Mouse (Mus musculus) spleen, adult 12 weeks (tissue): ENCODE measurements around the gene Tln1.
A peak's percentile ranks its signal among the peaks of the same experiment; 100 is the strongest.
"Not testable (repeated sequence)": the region's sequence is repeated elsewhere in the genome, so short reads cannot be mapped to it uniquely, and the experiment has no call there.

Experiments
- DNase-seq: peaks from one replicate; pipeline ENCODE4 v3.0.0; 2022; ENCODE audit warnings: low spot score

Gene Tln1

GRCm38 (mm10) chr4:43504269-43504668, 58.2 kb downstream of the Tln1 start:
- DNase-seq, result no peak

DNA sequence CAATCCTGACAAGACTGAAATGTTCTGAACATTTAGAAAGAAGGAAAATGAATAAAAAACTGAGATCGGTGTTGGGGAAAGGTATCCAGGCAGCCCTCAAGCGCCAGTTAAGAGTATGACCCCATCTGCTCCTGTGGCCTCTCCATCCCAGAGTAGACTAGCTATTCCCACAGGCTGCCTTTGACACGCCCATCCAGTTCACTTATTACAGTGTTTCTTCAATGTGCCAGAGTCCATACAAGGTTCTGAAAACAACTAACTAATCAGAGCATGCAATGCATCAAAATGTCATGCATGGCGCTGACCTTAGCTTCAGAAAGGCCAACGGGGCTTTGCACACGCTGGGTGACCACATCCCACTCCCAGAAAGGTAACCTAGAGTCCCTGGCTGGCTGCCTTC, 59.0 kb downstream of the Tln1 start:
- DNase-seq, result no peak

DNA sequence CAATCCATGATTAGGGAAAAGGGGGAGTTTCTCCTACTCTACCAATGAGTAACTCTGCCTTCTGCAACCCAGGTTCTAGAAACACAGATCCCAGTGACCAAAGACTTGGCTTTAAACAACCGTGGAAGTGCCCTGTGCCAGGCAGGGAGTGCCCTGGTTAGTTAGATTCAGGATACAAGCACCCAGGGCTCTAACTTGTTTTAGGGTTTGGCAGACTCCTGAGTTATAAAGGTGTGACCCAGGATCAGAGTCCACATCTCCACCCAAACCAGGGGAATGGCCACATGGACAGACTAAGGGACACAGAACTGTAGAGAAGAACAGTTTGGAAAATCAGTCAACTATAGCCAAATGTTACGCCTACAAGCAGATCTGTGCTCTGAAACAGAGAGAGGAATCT, 59.5 kb downstream of the Tln1 start:
- DNase-seq, result no peak

DNA sequence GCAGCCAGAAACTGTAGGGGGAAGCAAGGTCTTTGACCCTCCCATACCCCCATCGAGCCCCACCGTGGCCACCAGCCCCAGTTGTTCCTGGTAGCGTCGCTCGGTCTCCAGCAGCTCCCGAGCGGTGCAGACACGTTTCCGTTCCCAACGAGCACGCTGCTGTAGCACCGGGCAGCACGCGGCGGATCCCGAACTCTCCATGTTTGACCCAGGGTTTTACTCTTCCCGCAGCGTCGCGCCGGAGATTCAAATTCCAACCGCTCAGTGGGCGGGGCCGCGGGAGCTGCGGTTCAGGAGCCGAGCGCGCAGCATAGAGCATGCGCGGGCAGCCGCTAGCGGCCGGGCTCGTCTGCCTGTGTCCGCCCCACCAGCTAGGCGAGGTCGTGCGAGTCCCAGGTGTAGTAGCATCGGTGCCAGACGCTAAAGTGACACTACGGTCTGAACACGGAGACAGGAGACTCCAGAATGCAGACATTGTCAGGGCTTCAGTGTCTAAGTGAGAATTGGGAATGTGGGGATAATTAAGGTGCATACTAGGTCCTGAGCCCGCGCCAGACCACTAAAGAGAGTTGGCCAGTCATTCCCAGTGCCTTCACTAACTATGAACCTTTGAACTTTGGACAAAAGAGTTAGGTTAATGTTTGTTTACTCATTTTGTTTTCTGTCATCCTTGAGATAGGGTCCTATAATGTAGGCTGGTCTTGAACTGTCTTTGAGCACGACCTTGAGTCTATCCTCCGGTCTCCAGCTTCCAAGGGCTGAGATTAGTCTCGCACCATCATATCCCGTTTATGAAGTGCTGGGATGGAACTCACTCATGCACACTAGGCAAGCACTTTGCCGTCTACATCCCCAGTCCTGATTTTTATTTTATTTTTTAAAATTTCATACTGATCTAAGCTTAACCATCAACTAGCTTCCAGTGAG, 62.8 kb downstream of the Tln1 start, which contains the start of gene Arhgef39:
Gene Arhgef39, minus strand, starts transcription at position 289 of the 927 bp plus-strand sequence.
- DNase-seq, result peak; percentile 80

GRCm38 (mm10) chr4:43498983-43499382, 63.5 kb downstream of the Tln1 start:
- no peak for DNase-seq

- DNase-seq, result no peak
These were observed 64.5 kb downstream of the Tln1 start for GRCm38 (mm10) chr4:43497946-43498345.

DNA sequence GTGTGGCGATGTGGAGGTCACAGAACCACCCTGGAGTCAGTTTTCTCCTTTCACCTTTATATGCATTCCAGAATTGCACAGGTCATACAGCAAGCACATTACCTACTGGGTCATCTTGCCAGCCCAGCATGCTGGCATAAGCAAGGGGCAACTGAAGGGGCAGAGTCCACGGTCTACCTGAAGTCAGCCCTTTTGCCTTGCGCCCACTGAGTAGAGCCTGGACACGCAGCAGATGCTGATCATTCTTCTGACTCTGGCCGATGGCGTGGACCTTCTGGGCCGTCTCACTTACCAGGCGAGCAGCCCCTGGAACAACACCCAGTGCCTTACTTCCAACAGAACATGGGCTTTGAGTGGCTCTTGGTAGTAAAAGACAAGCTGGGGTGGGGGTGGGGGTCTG, 65.1 kb downstream of the Tln1 start:
- no peak for DNase-seq

GRCm38 (mm10) chr4:43496587-43496986, 65.9 kb downstream of the Tln1 start:
- DNase-seq, result no peak

GRCm38 (mm10) chr4:43493846-43494240, 68.6 kb downstream of the Tln1 start:
- no peak for DNase-seq

GRCm38 (mm10) chr4:43493186-43493845, 69.2 kb downstream of the Tln1 start:
- DNase-seq, result peak; percentile 97

DNA sequence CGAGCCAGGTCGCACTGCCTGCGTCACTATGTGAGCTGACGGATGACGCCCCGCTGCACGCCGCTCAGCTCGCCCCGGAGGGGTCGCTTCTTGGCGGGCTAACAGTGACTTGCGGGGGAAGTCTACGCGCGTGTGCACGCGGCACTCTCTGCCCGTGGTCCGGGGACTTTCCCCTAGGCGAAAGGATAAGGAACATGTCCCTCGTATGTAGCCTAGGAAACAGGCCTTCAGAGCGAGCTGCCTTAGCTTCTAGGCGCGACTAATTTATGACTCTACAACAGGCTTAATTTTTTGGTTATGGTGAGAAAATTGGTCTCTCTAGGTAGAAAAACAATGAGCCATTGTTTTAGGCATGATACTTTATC, 69.7 kb downstream of the Tln1 start, which contains the start of gene Ccdc107:
Gene Ccdc107, plus strand, starts transcription at position 80 of the 365 bp plus-strand sequence.
- DNase-seq, result peak; percentile 83

GRCm38 (mm10) chr4:43492101-43492820, 70.2 kb downstream of the Tln1 start:
- no peak for DNase-seq

DNA sequence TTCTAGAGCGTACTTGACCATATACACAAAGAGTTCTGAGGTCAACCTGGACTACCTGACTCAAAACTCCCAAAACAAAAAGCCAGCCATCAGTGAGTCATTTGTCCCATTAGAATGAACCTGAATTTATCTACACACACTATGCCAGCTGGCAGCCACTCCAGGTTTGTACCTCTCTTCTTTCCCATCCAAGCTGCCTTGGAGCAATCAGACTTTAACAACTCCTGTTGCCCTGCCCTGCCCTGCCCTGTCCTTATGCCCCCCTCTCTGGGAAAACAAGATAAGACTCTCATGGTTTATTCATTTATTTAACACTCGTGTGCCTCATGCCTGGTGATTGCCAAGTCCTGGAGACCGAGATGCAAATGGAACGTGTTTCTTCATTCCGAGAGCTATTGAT, 71.7 kb downstream of the Tln1 start:
- no peak for DNase-seq

GRCm38 (mm10) chr4:43489611-43490010, 72.9 kb downstream of the Tln1 start:
- DNase-seq, result no peak

GRCm38 (mm10) chr4:43485666-43486065, 76.8 kb downstream of the Tln1 start:
- DNase-seq, result not testable (repeated sequence)

DNA sequence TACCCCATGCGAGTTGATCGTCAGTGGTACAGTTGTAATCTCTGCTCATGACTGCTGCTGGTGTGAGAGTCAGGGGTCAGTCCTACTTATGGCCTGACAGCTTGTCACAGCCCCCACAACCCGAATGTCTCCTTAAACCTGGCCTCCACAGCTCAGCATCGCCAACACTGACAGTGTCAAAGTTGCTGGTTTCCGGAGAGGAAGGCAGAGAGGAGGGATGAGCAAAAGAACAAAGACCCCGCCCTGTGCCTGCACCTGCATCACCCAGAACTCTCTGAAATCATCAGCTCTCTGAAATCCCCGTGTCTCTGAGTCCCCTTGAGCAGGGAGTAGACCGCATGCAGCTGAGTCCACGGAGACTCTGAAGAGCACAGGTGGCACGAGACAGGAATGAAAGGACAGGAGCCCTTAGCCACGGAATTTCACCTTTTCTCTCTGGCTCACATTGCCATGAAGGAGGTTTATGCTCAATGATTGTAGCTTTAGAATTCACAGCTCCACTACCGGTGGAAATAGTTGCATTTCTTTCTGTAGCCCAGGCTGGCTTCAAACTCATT, 78.9 kb downstream of the Tln1 start, which contains the start of gene Sit1:
Gene Sit1, minus strand, starts transcription at position 200 of the 557 bp plus-strand sequence.
- DNase-seq, result no peak

GRCm38 (mm10) chr4:43482591-43482990, 79.9 kb downstream of the Tln1 start:
- DNase-seq, result no peak

DNA sequence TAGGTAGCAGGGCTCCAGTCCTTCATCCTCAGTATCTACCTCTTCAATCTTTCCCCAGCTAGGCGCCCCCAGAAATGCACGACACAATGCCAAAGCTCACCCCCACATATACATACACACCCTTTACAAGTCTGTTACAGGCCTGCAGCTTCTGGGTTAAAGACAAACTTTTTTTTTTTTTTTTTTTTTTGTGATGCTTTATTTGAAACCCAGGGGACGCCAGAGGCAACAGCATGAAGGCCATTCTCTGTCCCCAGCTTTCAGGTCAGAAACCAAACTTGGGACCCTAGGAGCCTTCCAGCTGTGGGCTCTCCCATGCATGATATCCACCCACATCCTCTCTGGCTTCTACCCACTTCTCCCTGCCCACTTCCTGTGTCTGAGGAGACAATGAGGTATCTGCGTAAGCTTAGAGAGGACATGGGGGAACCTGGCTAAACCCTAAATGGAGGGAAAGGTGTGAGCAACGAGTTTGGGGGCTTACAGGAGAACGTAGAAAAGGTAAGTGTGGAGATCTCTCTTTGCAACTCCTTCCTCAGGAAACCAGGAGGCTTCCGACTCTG, 80.5 kb downstream of the Tln1 start:
- no peak for DNase-seq
